Mouse (Mus musculus): ENCODE measurements around the gene Actbl2.
A peak's percentile ranks its signal among the peaks of the same experiment; 100 is the strongest.

The Actbl2 gene

DNA sequence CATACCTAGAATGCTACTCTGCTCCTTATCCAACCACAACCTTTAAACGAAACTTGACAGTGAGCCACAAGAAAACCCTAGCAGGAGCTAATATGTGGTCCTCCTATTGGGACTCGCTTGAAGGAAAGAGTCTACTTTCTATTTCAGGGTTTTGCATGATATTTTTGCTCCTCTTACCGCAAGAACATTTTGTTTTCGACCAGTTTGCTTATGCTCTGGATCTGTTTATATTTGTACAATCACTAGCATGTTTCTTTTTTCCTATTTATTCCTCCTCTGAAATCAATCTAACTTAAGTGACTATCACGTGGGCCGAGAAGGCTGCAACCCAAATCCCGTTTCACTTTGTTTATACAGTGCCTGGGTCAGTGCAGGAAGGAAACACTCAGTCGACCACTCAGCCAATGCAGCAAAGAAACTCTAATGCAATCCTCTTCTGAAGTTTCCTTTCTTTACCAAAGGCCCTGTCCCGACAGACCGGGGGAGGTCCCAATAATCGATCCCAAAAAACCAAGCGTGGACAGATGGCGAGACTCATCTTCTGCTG lies 15.0 kb downstream of the Actbl2 start:
- DNase-seq (ENCODE audit: low spot score in 2 of 2): no peak

DNA sequence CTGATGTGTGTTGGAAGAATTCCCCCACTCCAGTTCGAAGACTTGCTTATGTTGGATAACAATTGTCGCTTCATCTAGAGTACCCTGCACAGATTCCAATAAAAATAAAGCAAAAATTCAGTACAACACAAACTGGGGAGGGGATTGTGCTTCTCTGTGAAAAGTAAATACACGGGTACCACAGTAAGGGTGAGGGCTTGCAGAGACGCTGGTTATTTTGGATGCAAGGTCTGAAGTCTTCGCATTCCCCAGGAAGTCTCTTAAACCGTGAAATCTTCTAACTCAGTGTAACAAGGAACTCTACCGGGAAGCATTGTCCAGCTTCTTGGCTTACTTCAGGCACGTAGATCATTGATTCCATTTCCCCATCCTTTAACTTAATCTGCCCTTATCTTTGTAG lies 17.1 kb downstream of the Actbl2 start:
- DNase-seq (ENCODE audit: low spot score in 2 of 2): no peak

DNA sequence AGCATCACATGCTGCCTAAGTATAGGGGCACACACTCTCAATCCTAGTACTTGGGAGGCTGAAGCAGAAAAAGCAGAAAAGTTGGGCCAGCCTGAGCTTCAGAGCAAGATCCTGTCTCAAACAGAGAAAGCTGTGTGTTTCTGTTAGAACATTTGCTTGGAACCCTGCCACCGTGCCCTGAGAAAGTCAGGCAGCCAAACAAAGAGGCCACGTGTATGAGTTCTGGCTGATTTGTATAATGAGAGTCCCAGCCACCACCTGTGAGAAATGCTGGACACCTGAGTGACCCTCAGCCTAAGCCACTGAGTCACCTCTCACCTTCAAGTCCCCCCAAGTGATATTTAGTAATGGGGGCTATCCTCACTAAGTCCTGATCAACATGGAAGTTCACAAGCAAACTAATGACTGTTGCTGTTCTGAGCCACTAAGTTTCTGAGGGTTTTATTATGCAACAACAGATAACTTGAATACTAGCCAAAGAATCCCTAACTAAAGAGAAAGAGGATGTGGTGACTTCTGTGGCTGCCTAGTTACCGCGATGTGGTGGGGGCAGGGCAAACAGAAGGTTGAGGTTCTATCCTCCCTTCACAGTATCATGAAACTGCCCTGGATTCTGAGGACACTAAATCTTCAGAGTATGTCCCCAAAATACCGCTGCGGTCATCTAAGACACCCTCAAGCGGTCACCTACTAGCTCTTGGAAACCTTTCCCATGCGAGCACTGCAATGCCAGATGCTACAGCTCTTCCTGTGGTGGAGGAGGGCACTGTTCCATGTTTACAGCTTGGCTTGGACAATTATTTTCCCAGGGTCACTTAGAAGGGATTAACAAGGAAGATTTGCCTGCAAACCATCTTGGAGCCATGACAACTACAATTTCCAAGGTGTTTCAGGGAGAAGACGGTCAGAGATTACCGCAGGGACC lies 31.9 kb downstream of the Actbl2 start:
- DNase-seq (ENCODE audit: low spot score in 2 of 2): no peak

DNA sequence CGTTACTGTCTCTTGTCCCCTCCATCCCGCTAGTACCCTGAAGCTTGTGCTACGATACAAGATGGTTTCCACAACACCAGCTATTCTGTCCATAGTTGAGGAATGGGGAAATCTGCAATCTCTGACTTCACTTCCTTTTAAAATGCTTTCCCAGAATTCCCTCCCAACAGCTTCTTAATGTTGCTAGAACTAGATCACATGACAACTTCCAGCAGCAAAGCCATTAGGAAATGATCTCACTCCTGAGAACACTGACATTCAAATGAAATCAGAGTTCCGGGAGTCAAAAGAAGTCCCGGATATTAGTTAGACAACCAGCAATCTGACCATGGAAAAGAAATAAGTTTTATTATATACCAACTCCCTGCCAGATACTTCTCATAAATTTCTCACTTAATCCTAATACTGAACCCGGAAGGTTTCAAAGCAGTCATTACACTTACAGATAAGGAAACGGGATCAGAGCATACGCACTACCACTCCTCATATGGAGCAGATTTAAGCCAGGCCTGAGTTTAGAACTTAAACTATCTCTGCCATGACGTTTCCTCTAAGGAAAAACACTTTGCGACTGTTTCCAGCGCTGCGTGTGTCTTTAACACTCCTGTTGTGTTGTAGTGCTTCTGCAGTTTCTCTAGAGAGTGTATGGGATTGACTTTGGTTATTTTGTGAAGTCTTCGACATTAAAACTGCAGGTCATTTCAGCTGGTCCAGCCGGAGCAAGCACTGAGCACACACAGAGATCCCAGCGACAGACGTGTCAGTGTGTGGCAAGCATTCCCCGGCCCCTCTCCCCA lies 36.5 kb downstream of the Actbl2 start:
- no peak for DNase-seq (ENCODE audit: low spot score in 2 of 2)

DNA sequence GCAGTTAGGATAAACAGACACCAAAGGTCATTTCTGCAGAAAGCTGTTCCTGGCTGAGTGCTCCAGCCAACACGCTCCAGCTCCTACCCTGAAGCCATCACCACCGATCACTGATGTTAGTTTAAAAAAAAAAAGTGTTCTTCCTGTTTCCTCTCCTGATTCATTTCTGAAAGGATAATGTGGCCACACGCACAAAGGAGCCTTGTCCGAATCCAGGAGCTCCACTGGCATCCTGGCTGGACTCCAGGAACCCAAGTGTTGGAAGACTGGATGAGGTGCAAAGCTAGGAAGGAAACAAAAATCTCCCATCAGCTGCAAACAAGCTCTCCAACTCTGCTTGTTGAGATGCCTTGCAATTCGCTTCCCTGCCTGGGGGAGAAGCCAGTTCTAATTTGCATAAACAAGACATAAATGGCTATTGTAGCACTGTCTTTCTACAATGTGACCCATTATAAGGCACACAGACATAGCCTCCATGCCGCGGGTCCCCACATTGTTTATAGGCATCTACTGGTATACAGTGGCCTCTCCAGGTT lies 37.2 kb downstream of the Actbl2 start:
- DNase-seq (ENCODE audit: low spot score in 2 of 2): peak; percentile 35 to 45

DNA sequence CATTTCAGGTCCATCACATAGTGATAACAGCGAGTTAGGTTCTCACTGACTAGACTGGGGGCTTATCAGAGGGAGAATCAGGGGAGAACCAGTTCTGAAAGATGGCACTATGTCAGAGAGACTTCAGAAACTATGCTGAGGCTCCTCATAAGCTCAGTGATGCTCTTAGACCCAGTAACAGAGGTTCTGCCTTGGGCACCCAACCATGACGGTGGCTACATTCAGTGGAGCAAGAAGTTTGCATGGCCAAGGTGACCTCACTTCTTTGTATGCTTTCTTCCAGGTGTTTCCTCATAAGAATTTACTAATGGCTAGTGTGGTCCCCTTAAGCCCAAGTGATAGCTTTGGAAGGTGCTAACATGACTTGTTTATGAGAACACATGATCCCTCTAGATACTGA lies 38.7 kb downstream of the Actbl2 start:
- DNase-seq (ENCODE audit: low spot score in 2 of 2): no peak

DNA sequence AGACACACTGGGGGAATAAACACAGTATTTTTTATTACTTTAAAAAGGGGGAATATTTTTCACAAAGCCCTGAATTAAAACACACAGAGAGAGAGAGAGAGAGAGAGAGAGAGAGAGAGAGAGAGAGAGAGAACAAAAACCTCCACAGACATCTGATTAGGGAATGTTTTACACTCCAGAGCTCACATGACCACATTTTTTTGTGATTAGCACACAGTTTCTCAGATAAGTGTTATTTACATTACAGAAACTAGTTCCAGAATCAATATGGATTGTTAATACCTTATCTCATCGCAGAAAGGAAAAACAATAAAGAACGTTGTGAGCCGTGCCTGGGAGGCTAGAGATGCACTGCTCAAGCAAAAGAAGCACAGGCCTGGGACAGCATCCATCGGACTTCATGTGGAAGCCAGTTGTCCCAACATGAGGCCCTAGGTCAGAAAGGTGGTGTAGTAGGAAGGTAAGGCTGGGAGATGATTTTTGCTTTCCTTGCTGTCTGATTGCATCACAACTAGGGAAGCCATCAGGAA lies 40.2 kb downstream of the Actbl2 start:
- DNase-seq (ENCODE audit: low spot score in 2 of 2): no peak

DNA sequence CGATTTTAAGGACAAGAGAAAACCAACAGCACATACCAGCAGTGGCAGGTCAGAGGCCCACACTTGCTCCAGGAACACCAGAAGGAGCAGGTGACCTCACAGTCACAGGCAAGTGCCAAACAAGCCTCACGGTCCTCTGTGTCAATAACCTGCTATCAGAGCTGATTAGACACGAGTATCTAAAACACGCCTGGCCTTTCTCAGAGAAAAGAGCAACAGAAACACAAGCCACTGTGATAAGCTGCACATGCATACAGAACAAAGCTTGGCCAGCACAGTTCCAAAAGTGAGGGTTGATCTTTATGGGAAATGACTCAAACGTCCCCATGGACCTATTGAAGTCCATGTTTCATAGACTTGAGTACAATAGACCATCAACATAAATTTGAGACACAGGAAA lies 41.2 kb downstream of the Actbl2 start:
- no peak for DNase-seq (ENCODE audit: low spot score in 2 of 2)

DNA sequence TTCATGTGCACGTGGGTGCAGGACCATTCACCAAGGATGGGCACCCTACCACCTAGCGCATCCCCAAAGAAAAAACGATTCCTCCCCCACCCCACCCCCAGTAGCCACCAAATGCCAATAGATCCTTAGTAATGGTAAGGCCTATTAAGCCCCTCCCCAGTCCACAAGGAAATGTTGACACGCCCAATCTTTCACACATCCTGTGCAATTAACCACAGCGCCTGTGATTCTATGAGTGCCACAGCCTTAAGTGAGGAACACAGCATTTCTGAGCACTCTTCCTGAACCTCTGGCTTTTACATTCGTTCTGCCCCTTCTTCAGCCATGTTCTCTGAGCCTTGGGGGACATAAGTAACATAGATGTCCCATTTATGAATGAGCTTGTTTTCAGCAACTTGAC lies 42.8 kb downstream of the Actbl2 start:
- no peak for DNase-seq (ENCODE audit: low spot score in 2 of 2)

DNA sequence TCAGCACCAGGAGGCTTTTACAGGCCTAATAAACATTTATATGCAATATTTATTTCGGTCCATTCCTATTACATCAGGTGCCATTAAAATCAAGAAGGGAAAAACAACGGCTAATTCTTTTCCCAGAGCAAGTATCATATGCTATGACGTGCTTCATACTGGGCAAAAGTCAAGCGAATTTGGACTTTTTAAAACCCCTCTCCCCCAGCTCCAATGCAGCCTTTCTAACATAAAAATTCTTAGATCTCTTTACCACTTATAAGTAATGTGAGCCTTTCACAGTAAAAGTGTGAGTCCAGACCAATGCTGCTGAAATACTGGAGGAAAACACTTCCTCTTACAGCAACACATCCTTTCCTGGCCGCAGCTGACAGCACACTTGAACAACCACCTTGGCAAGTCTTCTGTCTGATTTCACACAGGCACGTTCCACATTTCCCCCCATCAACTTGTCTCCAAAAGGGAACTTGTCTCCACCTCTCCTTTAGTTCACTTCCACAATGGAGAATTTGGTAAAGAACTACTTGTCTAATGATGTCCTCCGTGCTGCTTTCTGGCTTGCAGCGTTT lies 44.4 kb downstream of the Actbl2 start:
- no peak for DNase-seq (ENCODE audit: low spot score in 2 of 2)

DNA sequence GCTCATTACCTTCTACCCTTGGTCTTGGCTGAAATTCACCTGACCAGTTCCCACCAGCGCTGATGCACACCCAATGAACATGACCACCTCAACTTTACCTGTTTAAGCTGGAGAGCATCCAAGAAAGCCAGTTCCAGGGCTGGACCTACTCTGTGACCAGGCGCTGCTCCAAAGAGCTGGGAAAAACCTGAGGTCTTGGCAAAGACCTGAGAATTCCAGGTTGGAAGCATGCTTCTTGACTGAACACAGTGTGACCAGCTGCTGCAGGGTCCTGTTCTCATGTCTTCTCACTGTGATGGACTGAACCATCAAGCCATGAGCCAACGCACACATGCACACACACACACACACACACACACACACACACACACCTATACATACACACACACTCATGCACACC lies 46.0 kb downstream of the Actbl2 start:
- no peak for DNase-seq (ENCODE audit: low spot score in 2 of 2)

DNA sequence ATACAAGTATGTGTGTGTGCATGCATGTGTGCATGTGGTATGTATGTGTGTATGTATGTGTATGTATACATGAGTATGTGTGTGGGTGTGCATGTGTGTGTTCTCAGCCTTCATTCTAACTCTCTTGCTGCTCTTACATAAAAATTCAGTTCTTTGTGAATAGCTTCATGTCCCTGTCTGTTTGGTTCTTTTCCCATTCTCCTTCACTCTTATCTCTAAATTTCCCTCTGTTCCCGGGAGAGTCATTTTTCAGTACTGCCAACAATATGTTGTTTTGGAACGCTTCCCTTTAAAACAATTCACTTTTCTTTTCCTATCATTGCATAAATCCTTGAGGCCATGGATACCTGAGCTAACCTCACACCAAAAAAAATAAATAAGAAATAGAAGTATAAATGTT lies 46.6 kb downstream of the Actbl2 start:
- no peak for DNase-seq (ENCODE audit: low spot score in 2 of 2)

DNA sequence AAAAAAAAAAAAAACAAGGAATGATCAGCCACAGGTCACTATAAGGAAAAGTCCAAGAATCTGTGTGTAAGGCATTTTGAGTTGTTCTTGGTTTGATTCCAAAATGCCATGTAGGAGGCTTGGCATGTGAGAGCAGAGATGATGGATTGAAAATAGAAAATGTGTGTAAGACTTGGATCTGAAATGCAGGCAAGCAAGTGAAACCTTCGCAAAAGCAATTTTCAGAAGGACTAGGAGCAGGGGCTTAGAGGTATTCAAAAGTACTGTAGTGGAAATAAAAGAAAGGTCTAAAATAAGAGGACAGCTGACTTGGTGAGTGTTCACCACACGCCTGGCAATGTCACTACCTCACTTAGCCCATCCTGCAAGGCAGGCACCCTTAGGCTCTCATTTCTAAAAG lies 49.4 kb downstream of the Actbl2 start:
- DNase-seq (ENCODE audit: low spot score in 2 of 2): no peak

DNA sequence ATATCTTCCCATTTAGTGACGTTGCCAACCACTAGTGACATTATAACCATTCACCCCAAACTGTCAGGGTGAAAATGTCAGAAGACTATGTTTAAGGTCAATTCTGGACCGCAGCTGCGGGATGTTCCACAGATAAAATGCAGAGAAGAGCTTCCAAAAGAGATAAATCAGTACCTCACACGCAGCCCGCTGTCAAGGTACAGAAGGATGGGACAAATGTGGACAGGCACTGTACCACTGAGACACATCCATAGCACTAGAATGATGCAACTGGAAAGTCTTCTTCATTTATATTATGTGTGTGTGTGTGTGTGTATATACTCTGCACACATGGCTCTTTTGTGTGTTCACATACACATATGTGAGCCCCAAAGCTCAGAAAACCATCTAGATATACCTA lies 49.9 kb downstream of the Actbl2 start:
- no peak for DNase-seq (ENCODE audit: low spot score in 2 of 2)
